Mouse (Mus musculus) testis, adult 2 months (tissue): ENCODE data around the gene Hsf2.

Experiments used
- CTCF ChIP-seq: fragments of 200-500 bp; IDR thresholded peaks from 2 replicates; pipeline ENCODE4 v1.5.1; 2012; ENCODE audit warnings: low read depth, mild to moderate bottlenecking, inconsistent platforms, low read length, moderate library complexity; ENCODE audit not compliant: control insufficient read depth, insufficient read depth, insufficient replicate concordance
- POLR2A ChIP-seq: fragments of 200-500 bp; IDR thresholded peaks from 2 replicates; pipeline ENCODE4 v1.6.1; 2012; ENCODE audit warnings: low read depth, mild to moderate bottlenecking, inconsistent platforms, low read length, moderate library complexity; ENCODE audit not compliant: control insufficient read depth

- no peak for TF ChIP-seq CTCF
- no peak for TF ChIP-seq POLR2A
These were observed 8.9 kb upstream of the Hsf2 start for GRCm38 (mm10) chr10:57477121-57477843.
